Mouse (Mus musculus) hindbrain, embryonic 14.5 days (tissue): Measurements from ENCODE around the gene Fabp3. TPM values are rescaled to one million over a fixed set of nuclear protein-coding genes. Genes with fewer than 3 reads are reported as not detected.

Experiments used
- ATAC-seq: fragments of 200-750 bp; cut with Nextera tagmentation; 2 replicates; pipeline ENCODE4 v1.8.0; 2017; ENCODE audit warnings: moderate number of reproducible peaks, mild to moderate bottlenecking, moderate TSS enrichment, moderate library complexity; ENCODE audit not compliant: low FRiP score
- DNase-seq: peaks from one replicate; pipeline ENCODE4 v3.0.0-alpha.2; 2015; ENCODE audit warnings: low spot score
- H3K27ac ChIP-seq: fragments of 300-500 bp; sonication (generic); 2 replicates; pipeline ENCODE4 v1.5.1; 2014; ENCODE audit warnings: mild to moderate bottlenecking, moderate library complexity
- H3K27me3 ChIP-seq: fragments of 300-500 bp; sonication (generic); 2 replicates; pipeline ENCODE4 v1.6.1; 2014; ENCODE audit warnings: mild to moderate bottlenecking, low read length, mixed read lengths; ENCODE audit not compliant: control insufficient read depth, insufficient read depth
- H3K36me3 ChIP-seq: fragments of 300-500 bp; sonication (generic); replicated peaks from 2 replicates; pipeline ENCODE4 v1.6.1; 2014; ENCODE audit not compliant: control insufficient read depth, insufficient read depth
- H3K4me1 ChIP-seq: fragments of 300-500 bp; sonication (generic); replicated peaks from 2 replicates; pipeline ENCODE4 v1.6.1; 2014; ENCODE audit warnings: antibody characterized with exemption, low read length, mixed read lengths; ENCODE audit not compliant: control insufficient read depth, insufficient read depth
- H3K4me2 ChIP-seq: fragments of 300-500 bp; sonication (generic); replicated peaks from 2 replicates; pipeline ENCODE4 v1.6.1; 2014; ENCODE audit warnings: mild to moderate bottlenecking, moderate library complexity
- H3K4me3 ChIP-seq: fragments of 300-500 bp; sonication (generic); replicated peaks from 2 replicates; pipeline ENCODE4 v1.5.1; 2014; ENCODE audit warnings: mild to moderate bottlenecking, low read length
- H3K9ac ChIP-seq: fragments of 300-500 bp; sonication (generic); 2 replicates; pipeline ENCODE4 v1.6.1; 2014
- H3K9me3 ChIP-seq: fragments of 300-500 bp; sonication (generic); 2 replicates; pipeline ENCODE4 v1.6.1; 2016; ENCODE audit warnings: low read length; ENCODE audit not compliant: control insufficient read depth
- WGBS: fragments of 180-500 bp; shearing (Covaris S2); extraction: QIAGEN DNeasy Blood & Tissue Kit; methylation state at CpG from one replicate; pipeline ENCODE4 v1.1.7; 2014; 5-methylcytosine and 5-hydroxymethylcytosine counted together
- polyA plus RNA-seq: library from polyadenylated mRNA; unstranded; fragments of >200 nt; fragmentation: Nextera tagmentation; extraction: Ambion mirVana; gene quantifications from 2 replicates; pipeline ENCODE4 v1.2.1, GENCODE M21; 2014

The Fabp3 gene
- polyA plus RNA-seq, 1 experiment from 2014 or later, result 285 TPM

DNA sequence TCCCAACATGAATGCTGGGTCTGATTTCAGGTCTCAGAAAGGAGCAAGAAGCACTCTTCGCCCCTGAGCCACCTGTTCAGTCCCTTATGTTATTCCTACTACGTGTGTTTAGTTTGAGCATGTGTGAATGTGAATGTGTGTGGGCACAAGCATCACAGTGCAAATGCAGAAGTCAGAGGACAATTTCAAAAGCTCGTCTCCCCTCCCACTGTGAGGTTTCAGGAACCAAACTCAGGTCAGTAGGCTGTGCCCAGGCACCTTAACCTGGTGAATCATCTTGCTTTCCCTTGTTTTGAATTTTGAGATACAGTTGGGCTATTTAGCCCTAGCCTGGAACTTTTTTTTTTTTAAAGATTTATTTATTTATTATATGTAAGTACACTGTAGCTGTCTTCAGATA is 18.6 kb upstream of the Fabp3 start:
- WGBS, result 71% methylated on average over 3 of the region's 3 CpGs
- no peaks in the 10 kb centered on the region for H3K4me1 ChIP-seq
- H3K4me2 ChIP-seq, result no peak overlapping the region
- H3K27me3 ChIP-seq, result no peaks in the 10 kb centered on the region
- DNase-seq (no peak), ATAC-seq (no peak)
- no peak overlapping the region for H3K4me3 ChIP-seq
- H3K27ac ChIP-seq, result no peak overlapping the region
- H3K9me3 ChIP-seq, result no peaks in the 10 kb centered on the region
- no peak overlapping the region for H3K9ac ChIP-seq
- no peaks in the 10 kb centered on the region for H3K36me3 ChIP-seq

DNA sequence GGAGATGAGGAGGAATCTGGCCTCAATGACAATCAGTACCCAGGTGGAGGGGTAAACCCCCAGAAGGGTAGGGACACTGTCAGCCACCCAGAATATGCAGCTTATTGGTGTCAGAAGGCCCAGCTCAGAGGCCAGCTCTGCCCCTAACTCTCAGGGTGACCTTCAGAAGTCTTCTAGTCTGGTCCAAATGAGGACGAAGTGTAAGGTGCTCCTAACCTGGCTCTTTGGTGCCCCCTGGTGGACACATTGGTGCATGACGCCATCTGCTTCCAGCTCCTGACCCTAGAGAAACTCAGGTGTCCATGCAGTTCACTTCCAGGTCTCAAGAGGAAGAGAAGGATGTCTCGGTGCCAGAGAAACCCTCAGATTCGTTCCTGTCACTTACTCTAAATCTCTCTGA is 16.1 kb upstream of the Fabp3 start:
- 0 out of 2 replicates have a peak, but pooled peaks have one; percentile 31 for ATAC-seq
- no peak overlapping the region for H3K9ac ChIP-seq

GRCm38 (mm10) chr4:130294513-130294912 is 13.9 kb upstream of the Fabp3 start:
- DNase-seq (no peak), ATAC-seq (no peak)
- WGBS, result 91% methylated on average over 8 of the region's 8 CpGs
- Histone ChIP-seq H3K4me3 (no peak overlapping the region), H3K4me2 (no peak overlapping the region), H3K4me1 (no peaks in the 10 kb centered on the region), H3K36me3 (no peaks in the 10 kb centered on the region), H3K27ac (no peak overlapping the region), H3K27me3 (no peaks in the 10 kb centered on the region), H3K9me3 (no peaks in the 10 kb centered on the region), H3K9ac (no peak overlapping the region)

More for the DNA sequence above, 16.1 kb upstream of the Fabp3 start:
- no peaks in the 10 kb centered on the region for H3K27me3 ChIP-seq
- WGBS, result 4% methylated on average over 4 of the region's 4 CpGs
- H3K4me3 ChIP-seq, result no peak overlapping the region
- no peaks in the 10 kb centered on the region for H3K36me3 ChIP-seq
- peak; percentile 91 for DNase-seq
- no peak overlapping the region for H3K27ac ChIP-seq
- H3K4me1 ChIP-seq, result no peaks in the 10 kb centered on the region
- H3K4me2 ChIP-seq, result no peak overlapping the region
- H3K9me3 ChIP-seq, result no peaks in the 10 kb centered on the region

GRCm38 (mm10) chr4:130295047-130295745 is 13.2 kb upstream of the Fabp3 start:
- 56% methylated on average over 23 of the region's 23 CpGs for WGBS

GRCm38 (mm10) chr4:130296243-130296965 is 12.0 kb upstream of the Fabp3 start:
- H3K27me3 ChIP-seq, result no peaks in the 10 kb centered on the region
- no peak overlapping the region for H3K4me3 ChIP-seq
- DNase-seq, result no peak
- no peaks in the 10 kb centered on the region for H3K9me3 ChIP-seq
- 85% methylated on average over 13 of the region's 13 CpGs for WGBS
- no peak for ATAC-seq
- no peaks in the 10 kb centered on the region for H3K36me3 ChIP-seq
- H3K4me2 ChIP-seq, result no peak overlapping the region
- no peak overlapping the region for H3K27ac ChIP-seq
- H3K4me1 ChIP-seq, result no peaks in the 10 kb centered on the region
- no peak overlapping the region for H3K9ac ChIP-seq

More at GRCm38 (mm10) chr4:130295047-130295745, 13.2 kb upstream of the Fabp3 start:
- H3K9ac ChIP-seq, result no peak overlapping the region
- H3K27ac ChIP-seq, result no peak overlapping the region
- ATAC-seq (no peak), DNase-seq (no peak)
- H3K4me3 ChIP-seq, result no peak overlapping the region
- H3K4me2 ChIP-seq, result no peak overlapping the region
- H3K9me3 ChIP-seq, result no peaks in the 10 kb centered on the region
- H3K27me3 ChIP-seq, result no peaks in the 10 kb centered on the region
- H3K36me3 ChIP-seq, result no peaks in the 10 kb centered on the region
- H3K4me1 ChIP-seq, result no peaks in the 10 kb centered on the region

GRCm38 (mm10) chr4:130297123-130297529 is 11.3 kb upstream of the Fabp3 start:
- Histone ChIP-seq H3K4me1 (no peaks in the 10 kb centered on the region), H3K36me3 (no peaks in the 10 kb centered on the region), H3K27me3 (no peaks in the 10 kb centered on the region), H3K9ac (no peak overlapping the region), H3K9me3 (no peaks in the 10 kb centered on the region), H3K4me3 (no peak overlapping the region), H3K27ac (no peak overlapping the region), H3K4me2 (no peak overlapping the region)
- WGBS, result 25% methylated on average over 13 of the region's 13 CpGs
- DNase-seq (peak; percentile 47), ATAC-seq (no peak; the same call in 1 of the 2 replicates)

DNA sequence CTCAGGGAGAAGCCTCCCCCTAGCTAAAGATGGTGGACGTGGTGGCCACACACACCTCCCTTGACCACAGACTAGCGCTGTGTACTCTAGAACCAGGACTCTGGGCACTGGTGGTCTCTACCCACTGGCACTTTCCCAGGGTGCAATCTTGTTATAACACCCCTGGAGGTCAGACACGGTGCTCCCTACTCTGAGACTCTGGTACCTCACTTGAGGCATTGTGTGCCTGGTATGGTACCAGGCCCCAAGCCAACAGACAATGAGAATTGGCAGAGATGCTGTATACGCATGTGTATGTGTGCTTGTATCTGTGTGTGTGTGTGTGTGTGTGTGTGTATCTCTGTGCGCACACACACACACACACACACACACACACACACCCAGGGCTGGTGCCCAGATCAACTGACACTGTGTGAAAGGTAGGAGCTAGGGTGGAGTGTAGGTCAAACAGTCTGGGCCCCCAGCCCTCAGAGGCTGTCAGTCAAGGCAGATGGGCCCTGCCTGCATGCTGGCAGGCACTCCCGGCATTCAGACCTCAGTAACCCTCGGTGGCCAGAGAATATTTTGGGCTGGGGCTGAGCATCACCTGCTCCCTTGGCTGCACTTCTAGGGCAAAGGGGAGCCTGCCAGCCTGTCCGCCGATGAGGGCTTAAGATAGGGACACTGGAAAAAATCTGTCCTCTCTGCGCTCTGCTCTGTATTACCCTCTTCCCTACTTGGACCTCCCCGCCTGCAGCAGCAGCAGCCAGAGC is 9.3 kb upstream of the Fabp3 start:
- H3K9me3 ChIP-seq, result no peaks in the 10 kb centered on the region
- H3K27me3 ChIP-seq, result no peaks in the 10 kb centered on the region
- peak; percentile 32; the same call in 1 of the 2 replicates for ATAC-seq
- H3K27ac ChIP-seq, result no peak overlapping the region
- no peak for DNase-seq
- 75% methylated on average over 11 of the region's 11 CpGs for WGBS
- H3K4me2 ChIP-seq, result no peak overlapping the region
- no peaks in the 10 kb centered on the region for H3K4me1 ChIP-seq
- no peak overlapping the region for H3K9ac ChIP-seq
- no peak overlapping the region for H3K4me3 ChIP-seq
- H3K36me3 ChIP-seq, result no peaks in the 10 kb centered on the region

DNA sequence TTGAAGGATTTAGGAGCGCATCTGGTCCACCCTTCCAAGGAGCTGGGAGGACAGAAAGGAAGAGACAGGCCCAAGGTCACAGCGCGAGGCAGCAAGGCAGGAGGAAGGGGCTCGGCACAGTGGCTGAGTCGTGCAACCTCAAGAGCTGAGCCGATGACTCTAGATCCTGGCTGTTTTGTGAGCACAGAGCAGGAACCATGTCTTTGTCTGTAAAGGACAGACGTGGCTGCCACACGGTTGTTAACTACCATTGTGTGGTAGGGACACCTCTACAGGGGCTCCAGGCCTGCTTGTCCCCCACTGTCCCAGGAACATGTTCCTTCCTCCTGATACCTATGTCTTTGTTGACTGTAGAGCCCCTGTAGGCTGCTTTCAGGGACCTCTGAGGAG is 8.8 kb upstream of the Fabp3 start:
- Histone ChIP-seq H3K4me1 (no peaks in the 10 kb centered on the region), H3K4me3 (no peak overlapping the region), H3K9ac (no peak overlapping the region), H3K4me2 (no peak overlapping the region), H3K27ac (no peak overlapping the region), H3K36me3 (no peaks in the 10 kb centered on the region), H3K9me3 (no peaks in the 10 kb centered on the region), H3K27me3 (no peaks in the 10 kb centered on the region)
- 68% methylated on average over 8 of the region's 8 CpGs for WGBS
- ATAC-seq, result no peak
- no peak for DNase-seq

DNA sequence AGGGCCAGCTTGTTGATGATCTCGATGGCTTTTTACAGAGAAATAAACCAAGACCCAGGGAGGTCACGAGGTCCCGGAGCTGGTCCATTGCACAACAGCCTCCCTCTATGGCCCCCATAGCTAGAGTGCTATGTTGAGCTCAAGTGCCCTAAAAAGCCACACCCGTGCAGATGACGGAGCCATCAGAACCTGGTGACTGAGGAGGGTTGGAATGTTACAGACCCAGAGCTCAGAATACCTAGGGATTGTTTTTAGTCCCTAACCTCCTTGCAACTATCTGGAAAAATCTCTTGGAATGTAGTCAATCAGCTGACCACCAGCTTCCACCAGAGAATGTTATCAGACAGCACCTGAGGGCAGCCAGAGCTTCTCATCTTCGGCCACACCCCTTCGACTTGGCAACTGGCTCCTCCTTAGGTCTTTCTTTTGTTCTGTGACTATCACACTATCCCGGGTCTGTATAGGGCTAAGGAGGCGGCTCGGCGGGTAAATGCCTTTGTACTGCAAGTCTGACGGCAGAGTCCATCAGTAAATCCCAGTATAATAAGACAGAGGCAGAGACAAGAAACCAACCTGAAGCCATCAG is 6.0 kb upstream of the Fabp3 start:
- Histone ChIP-seq H3K27me3 (peaks cover 10% of the 10 kb centered on the region), H3K9ac (no peak overlapping the region), H3K27ac (no peak overlapping the region), H3K4me3 (no peak overlapping the region), H3K36me3 (no peaks in the 10 kb centered on the region), H3K9me3 (no peaks in the 10 kb centered on the region), H3K4me2 (no peak overlapping the region), H3K4me1 (no peaks in the 10 kb centered on the region)
- WGBS, result 47% methylated on average over 12 of the region's 12 CpGs
- DNase-seq, result no peak
- ATAC-seq, result no peak
